Mouse (Mus musculus): ENCODE measurements around the gene Utp3.

Utp3 gene

GRCm38 (mm10) chr5:88569541-88569940, 15.3 kb downstream of the Utp3 start:
- no peak for DNase-seq (ENCODE audit: inconsistent ontology term)

- DNase-seq (ENCODE audit: inconsistent ontology term) = no peak
These were observed 20.6 kb downstream of the Utp3 start for GRCm38 (mm10) chr5:88574829-88575228.

DNA sequence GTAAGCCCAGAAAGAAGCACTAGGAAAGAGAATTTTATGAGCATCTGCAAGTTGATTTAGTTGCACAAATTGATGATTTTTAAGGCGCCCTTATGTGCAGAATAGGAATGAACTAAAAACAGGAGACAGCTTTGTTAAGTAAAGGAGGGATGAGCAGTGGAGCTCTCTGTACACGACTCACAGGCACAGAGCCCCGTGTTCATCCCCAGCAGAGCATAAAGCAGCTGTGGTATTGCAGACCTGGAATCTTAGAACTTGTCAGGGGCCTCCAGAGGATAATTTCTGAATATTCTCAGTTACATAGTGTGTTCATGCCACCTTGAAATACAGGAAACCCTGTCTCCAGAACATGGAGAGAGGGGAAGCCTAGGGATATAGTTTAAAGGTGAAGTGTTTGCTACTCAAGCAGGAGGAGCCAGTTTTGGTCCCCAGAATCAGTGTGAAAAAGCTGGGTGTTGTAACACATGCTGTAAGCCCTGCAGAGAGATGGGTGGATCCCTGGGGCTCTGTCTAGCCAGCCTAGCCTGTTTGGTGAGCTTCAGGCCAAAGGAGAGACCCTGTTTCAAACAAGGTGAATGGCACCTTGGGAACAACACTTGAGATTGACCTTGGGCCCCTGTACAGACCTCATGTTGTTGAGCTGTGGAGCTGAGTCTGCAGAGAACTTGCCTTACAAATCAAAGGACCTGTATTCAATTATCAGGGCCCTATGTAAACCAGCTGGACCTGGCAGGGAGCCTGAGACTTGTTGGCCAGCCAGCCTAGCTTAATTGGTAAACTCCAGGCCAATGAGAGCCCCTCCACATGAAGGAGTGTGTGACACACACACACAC, 21.5 kb downstream of the Utp3 start:
- peak; percentile 27 for DNase-seq (ENCODE audit: inconsistent ontology term)

DNA sequence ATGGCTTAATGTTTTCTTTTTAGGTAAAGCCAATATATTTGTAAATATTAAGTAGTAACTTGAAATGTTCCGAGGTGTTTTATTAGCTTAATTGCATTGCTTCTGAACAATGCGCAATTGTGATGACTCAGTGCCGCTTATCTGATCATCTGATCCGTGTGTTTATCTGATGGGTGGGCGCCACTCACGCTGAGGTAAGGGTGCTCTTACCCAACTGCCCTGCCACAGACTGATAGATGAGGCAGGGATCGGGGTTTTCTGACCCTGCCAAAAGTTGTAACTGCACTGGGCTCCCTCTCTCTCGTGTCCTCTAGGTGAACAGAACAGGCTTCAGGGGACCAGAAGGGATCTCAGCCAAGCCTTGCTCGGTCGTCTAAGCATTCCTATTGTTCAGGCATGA, 26.4 kb downstream of the Utp3 start:
- DNase-seq (ENCODE audit: inconsistent ontology term) = no peak

DNA sequence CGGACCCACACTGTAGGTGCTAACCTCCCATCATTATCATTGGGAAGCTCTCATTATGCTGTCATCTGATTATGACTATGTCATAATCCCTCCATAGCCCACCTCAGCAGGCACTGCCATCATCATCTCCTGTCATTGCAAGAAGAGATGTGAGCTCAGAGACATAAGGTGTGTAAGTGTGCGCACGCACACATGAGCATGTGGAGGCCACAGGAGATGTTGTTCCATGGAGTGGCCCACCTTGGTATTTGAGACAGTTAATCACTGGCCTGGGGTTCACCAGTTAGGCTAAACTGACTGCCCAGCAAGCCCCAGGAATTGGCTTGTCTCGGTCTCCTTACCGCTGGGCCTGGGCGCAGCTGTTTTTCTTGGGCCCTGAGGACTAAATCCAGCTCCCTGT, 27.1 kb downstream of the Utp3 start:
- DNase-seq (ENCODE audit: inconsistent ontology term) = no peak

DNA sequence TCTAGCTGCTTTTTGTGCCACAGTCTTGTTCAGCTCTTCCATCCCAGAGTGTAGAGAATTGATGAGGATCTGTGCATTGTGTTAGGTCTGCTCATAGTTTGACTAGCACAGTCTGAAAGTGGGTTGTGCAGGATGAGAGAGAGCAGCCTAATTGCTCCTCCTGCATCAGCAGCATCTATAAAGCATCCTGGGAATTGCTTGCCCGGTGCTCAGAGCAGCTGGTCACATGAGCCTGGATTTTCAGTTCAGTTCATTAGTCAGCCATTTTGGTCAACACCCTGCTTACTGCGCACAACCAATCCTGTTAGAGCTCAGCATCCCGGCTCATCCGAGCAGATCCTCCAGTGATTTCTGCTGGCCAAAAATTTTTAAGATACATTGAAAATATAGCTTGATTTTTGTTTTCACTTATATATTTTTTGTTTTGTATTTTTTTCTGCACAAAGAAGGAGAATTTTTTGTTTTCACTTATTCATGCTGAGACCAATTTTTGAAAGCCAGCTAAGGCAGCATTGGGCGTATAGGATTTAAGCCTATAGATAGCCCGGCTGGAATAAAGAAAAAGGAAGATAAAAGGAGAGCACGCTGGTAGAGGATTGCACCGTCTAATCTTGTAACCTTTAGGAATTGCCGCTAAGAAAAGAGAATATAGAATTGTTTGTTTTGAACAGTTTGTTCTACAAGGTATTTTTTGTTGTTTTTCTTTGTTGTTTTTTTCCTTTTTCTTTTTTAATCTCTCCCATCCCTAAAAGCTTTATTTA, 29.2 kb downstream of the Utp3 start:
- DNase-seq (ENCODE audit: inconsistent ontology term) = peak; percentile 90

- peak; percentile 72 for DNase-seq (ENCODE audit: inconsistent ontology term)
These were observed 29.8 kb downstream of the Utp3 start for GRCm38 (mm10) chr5:88584061-88584460.

GRCm38 (mm10) chr5:88586407-88587174, 32.3 kb downstream of the Utp3 start:
- no peak for DNase-seq (ENCODE audit: inconsistent ontology term)

- no peak for DNase-seq (ENCODE audit: inconsistent ontology term)
These were observed 33.1 kb downstream of the Utp3 start for GRCm38 (mm10) chr5:88587211-88587934.

DNA sequence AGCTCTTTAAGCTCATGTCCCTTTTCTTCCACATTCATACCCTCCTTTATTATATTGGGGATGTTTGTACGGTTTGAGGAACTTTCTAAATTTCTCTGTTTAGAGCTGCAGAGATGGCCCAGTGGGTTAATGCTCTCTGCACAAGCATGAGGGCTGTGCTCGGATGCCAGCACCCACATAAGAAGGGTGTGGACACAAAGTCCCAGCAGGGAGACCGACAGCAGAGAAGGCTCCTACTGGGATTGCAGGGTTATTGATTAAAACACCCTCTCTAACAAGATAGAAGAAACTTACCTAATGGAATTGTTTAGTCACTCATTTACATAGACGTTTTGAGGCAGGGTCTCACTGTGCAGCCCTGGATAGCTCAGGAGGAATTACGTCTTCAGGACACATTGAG, 34.2 kb downstream of the Utp3 start:
- no peak for DNase-seq (ENCODE audit: inconsistent ontology term)

GRCm38 (mm10) chr5:88593421-88594172, 39.3 kb downstream of the Utp3 start:
- no peak for DNase-seq (ENCODE audit: inconsistent ontology term)

DNA sequence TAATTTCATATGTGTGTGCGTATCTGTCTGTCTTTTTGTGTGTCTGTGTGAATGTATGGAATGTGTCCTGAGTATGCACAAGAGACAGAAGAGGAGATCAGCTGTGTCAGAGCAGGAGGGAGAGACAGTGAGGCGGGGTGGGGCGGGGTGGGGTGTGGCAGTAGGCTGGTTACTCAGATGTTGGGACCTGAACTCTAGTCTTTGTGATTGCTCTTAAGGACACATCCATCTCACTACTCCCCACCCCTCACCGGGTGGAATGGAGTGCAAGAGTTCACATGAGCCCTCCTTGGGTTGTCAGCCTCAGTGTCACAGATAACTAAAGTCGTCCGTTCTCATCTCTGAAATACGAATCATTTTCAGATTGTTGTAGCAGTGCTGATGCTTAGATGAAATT, 39.9 kb downstream of the Utp3 start:
- no peak for DNase-seq (ENCODE audit: inconsistent ontology term)

DNA sequence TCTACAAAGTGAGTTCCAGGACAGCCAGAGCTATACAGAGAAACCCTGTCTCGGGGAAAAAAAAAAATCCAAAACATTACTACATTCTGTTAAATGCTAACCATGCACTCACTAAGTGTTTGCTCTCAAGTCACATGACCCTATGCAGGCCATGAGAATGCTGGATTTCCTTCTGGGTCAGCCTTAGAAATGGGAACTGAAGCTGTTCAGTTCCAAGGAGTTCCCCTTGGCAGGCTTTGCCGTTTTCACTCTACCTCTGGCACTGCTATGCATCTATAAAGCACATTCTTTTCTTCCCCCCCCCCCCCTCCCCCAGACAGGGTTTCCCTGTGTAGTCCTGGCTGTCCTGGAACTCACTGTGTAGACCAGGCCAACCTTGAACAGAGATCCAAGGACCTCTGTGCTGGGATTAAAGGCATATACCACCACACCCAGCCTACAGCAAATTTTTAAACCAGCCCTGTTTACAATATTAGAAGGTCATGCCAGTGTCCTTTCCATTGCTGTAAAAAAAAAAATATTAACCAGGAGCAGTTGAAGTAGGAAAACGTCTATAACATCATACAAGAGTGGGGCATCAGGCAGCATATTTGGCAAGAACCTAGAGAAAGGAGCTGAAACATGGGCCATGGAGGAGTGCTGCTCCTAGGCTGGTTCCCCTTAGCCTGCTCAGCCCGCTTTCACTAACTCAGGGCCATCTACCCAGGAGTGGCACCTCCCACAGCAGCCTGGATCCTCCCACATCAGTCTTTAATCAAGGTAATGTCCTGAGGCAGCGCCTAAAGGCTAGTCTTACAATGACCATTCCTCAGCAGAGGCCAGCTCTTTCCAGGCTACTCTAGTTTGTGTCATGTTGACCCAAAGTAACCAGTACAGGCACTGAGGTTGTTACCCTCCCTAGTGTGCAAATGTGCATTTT, 41.5 kb downstream of the Utp3 start:
- DNase-seq (ENCODE audit: inconsistent ontology term) = no peak

DNA sequence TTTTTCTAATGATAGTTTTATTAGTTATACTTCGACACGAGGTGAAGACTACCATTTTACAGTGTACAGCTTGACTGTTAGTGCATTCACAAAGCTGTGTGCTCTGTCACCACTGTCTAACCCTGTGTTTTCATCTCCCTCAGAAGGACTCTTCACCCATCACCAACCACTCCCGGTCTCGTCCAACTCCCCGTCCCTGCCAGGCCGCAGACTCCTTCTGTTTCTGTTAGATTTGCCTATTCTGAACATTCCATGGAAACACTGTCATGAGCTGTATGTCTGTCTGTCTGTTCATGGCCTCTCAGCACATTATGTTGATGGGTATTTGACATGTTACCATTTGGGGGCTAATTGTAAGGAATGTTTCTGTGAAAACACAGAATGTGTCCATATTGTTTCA, 44.7 kb downstream of the Utp3 start:
- DNase-seq (ENCODE audit: inconsistent ontology term) = no peak

DNA sequence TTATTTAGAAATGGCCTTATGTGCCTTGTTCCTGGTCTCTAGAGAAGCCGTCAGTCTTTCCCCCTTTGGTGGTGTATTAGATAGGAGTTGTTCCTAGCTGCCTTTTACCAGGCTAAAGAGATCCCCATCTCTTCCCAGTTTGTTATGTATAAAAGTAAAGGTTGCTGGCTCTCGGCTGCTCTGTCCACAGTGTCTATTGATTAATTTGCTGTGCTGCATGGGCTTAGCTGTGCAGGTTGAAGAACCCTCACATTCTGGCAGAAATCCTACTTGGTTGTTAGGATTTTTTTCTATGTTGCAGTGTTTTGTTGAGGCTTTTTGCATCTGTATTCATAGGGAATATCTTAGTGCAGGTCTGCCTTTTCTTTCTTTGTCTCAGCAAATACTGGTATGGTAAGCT, 47.8 kb downstream of the Utp3 start:
- no peak for DNase-seq (ENCODE audit: inconsistent ontology term)

DNA sequence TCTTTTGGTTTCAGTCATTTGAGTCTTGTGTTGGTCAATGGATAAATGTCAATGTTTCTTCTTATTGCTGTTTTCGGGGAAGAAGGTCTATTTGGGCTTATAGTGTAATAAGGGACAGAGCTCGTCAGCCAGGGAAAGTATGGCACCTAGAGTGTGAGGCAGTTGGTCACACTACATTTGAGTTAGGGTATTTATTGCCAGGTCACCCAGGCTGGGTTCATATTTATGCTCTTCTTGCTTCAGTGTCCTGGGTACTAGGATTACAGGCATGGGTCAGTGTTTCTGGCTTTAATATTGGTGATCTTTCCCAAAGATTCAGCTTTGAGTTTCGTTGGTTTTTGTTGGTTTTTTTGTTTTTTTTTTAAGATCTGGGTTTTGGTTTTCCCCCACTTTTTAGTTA, 48.5 kb downstream of the Utp3 start:
- no peak for DNase-seq (ENCODE audit: inconsistent ontology term)

GRCm38 (mm10) chr5:88604046-88604445, 49.8 kb downstream of the Utp3 start:
- no peak for DNase-seq (ENCODE audit: inconsistent ontology term)

DNA sequence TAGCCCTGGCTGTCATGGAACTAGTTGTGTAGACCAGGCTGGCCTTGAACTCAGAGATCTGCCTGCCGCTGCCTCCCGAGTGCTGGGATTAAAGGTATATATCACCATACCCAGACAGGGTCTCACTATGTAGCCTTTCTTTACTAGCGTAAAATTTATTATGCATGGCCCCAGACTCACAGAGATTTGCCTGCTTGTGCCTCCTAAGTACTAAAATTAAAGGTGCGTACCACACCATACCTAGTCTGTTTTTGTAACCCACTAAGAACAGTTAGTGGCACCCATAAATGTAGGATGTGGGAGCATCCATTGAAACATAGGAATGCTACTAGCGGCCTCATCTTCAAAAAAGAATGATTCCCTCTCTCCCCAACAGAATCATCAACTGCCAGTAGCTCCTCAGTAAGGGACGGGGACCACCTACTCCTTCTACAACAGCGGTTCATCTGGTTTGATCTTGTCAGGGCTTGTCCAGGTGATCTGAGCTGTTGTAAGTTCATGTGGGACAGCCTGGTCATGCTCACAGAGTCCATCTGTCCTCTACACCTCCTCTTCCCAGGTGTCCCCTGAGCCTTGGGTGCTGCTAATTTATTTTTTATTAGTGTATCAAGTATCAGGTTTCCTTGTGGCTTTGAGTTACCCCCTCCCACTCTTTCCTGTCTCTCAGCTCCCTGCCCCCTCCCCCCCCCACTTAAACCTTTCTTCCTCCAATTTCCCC, 50.5 kb downstream of the Utp3 start:
- no peak for DNase-seq (ENCODE audit: inconsistent ontology term)

Measured in Muller cell, postnatal 12 days (primary cell).